Mouse (Mus musculus) thymus, postnatal 36 days (tissue): ENCODE data around the gene Plcb1.

Source experiments
- DNase-seq, 2 experiments: peaks; one replicate each; pipeline ENCODE4 v3.0.0; 2022; ENCODE audit warnings: mixed read lengths in 2 of 2

Gene Plcb1

GRCm38 (mm10) chr2:134914091-134914550 lies 128.3 kb downstream of the Plcb1 start:
- no peak for DNase-seq

GRCm38 (mm10) chr2:134915035-134915434 lies 129.2 kb downstream of the Plcb1 start:
- no peak for DNase-seq

GRCm38 (mm10) chr2:134920611-134921280 lies 134.9 kb downstream of the Plcb1 start:
- DNase-seq: no peak

- DNase-seq: no peak
Observed at GRCm38 (mm10) chr2:134922636-134923375, 136.9 kb downstream of the Plcb1 start.

- DNase-seq: no peak
Observed at GRCm38 (mm10) chr2:134924143-134924655, 138.3 kb downstream of the Plcb1 start.

GRCm38 (mm10) chr2:134926266-134926665 lies 140.4 kb downstream of the Plcb1 start:
- DNase-seq: no peak

- no peak for DNase-seq
Observed at GRCm38 (mm10) chr2:134927072-134927471, 141.2 kb downstream of the Plcb1 start.

GRCm38 (mm10) chr2:134929452-134929851 lies 143.6 kb downstream of the Plcb1 start:
- DNase-seq: no peak

- DNase-seq: no peak
Observed at GRCm38 (mm10) chr2:134930961-134931360, 145.1 kb downstream of the Plcb1 start.

GRCm38 (mm10) chr2:134931756-134932421 lies 146.0 kb downstream of the Plcb1 start:
- DNase-seq: no peak

GRCm38 (mm10) chr2:134935469-134935868 lies 149.6 kb downstream of the Plcb1 start:
- DNase-seq: no peak

GRCm38 (mm10) chr2:134935970-134936649 lies 150.2 kb downstream of the Plcb1 start:
- DNase-seq: no peak

- no peak for DNase-seq
Observed at GRCm38 (mm10) chr2:134937666-134938065, 151.8 kb downstream of the Plcb1 start.

- no peak for DNase-seq
Observed at GRCm38 (mm10) chr2:134942039-134942438, 156.2 kb downstream of the Plcb1 start.

- DNase-seq: no peak
Observed at GRCm38 (mm10) chr2:134942919-134943318, 157.1 kb downstream of the Plcb1 start.

GRCm38 (mm10) chr2:134946331-134946730 lies 160.5 kb downstream of the Plcb1 start:
- DNase-seq: no peak

- DNase-seq: no peak
Observed at GRCm38 (mm10) chr2:134946911-134947310, 161.0 kb downstream of the Plcb1 start.

- no peak for DNase-seq
Observed at GRCm38 (mm10) chr2:134952088-134952487, 166.2 kb downstream of the Plcb1 start.

- DNase-seq: no peak
Observed at GRCm38 (mm10) chr2:134956436-134956835, 170.6 kb downstream of the Plcb1 start.

- DNase-seq: no peak
Observed at GRCm38 (mm10) chr2:134966131-134966530, 180.3 kb downstream of the Plcb1 start.

GRCm38 (mm10) chr2:134968380-134968779 lies 182.5 kb downstream of the Plcb1 start:
- DNase-seq: no peak

- no peak for DNase-seq
Observed at GRCm38 (mm10) chr2:134972376-134972775, 186.5 kb downstream of the Plcb1 start.

- no peak for DNase-seq
Observed at GRCm38 (mm10) chr2:134974711-134975110, 188.8 kb downstream of the Plcb1 start.
